Mouse (Mus musculus): ENCODE data around the gene Fnbp1. TPM values are rescaled to one million over a fixed set of nuclear protein-coding genes. Genes with fewer than 3 reads are reported as not detected.
A peak's percentile ranks its signal among the peaks of the same experiment; 100 is the strongest.

Gene Fnbp1
- polyA plus RNA-seq, 1 experiment from 2014 or later, result 21.7 TPM

DNA sequence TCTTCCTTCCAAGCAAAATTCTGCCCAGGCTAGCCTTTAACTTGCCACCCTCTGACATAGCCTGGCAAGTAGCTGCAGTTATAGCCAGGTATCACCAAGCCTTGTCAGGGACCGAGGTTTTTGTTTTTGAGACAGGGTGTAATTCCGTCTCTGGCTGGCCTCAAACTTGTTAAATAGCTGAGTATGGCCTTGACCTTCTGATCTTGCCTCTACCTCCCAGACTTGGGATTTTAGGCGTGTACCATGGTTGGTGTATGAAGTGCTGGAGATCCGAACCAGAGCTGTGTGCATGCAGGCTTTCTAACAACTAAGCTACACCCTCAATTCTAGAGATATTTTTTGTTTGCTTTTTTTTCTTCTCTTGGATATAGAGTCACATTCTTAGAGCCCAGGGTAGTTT lies 19.8 kb upstream of the Fnbp1 start:
- DNase-seq (ENCODE audit: low spot score), result no peak
- no peaks in the 10 kb centered on the region for H3K36me3 ChIP-seq (ENCODE audit: control insufficient read depth, insufficient read depth, low read length)
- H3K4me2 ChIP-seq (ENCODE audit: low read depth, low read length), result no peak overlapping the region
- ATAC-seq (ENCODE audit: low read depth), result no peak
- peaks cover 11% of the 10 kb centered on the region; the same call in 1 of the 2 replicates for H3K4me1 ChIP-seq (ENCODE audit: control insufficient read depth, insufficient read depth, low read length)
- H3K27ac ChIP-seq (replicated peaks; ENCODE audit: low read depth, low read length), result no peak overlapping the region
- H3K4me3 ChIP-seq (ENCODE audit: low read depth, low read length), result no peak overlapping the region
- WGBS, result 88% methylated on average over 4 of the region's 4 CpGs
- H3K9me3 ChIP-seq (ENCODE audit: control insufficient read depth, low read length), result no peaks in the 10 kb centered on the region
- no peak overlapping the region for H3K9ac ChIP-seq (ENCODE audit: low read depth, low read length)
- no peaks in the 10 kb centered on the region for H3K27me3 ChIP-seq (replicated peaks; ENCODE audit: control insufficient read depth, insufficient read depth, low read length)

DNA sequence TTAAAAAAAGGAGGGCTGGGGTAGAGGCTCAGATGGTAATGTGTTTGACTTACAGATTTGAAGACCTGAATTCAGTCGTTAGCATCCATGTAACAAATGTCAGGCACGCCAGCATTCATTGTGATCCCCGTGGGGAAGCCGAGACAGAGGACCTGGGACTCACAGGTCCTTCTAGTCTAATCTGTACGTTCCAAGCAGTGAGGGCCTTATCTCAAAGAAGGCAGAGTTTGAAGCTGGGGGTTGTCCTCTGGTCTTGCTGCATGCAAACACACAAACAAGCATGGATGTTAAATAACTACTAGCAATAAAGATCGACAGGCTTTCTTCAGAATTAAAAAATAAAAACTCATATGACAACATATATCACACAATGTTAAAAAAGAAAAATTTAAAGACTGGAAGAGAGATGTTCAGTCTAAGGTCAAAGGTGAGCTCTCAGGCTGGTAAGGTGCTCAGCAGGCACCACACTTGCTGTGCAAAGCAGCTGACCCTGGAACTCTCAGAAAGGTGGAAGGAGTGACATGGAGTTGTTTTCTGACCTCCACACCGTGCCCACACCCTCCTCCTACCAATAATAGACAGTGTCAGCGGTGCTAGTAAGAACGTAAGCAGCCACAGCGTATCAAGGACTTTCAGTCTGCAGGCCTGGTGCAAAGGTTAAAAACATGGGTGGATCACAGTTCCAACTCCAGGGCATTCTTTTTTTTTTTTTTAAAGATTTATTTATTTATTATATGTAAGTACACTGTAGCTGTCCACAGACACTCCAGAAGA lies 18.5 kb upstream of the Fnbp1 start:
- H3K9ac ChIP-seq (ENCODE audit: low read depth, low read length), result no peak overlapping the region
- WGBS, result 89% methylated on average over 10 of the region's 10 CpGs
- H3K36me3 ChIP-seq (ENCODE audit: control insufficient read depth, insufficient read depth, low read length), result no peaks in the 10 kb centered on the region
- no peak for DNase-seq (ENCODE audit: low spot score)
- ATAC-seq (ENCODE audit: low read depth), result no peak
- H3K9me3 ChIP-seq (ENCODE audit: control insufficient read depth, low read length), result no peaks in the 10 kb centered on the region
- H3K4me2 ChIP-seq (ENCODE audit: low read depth, low read length), result no peak overlapping the region
- no peak overlapping the region for H3K4me3 ChIP-seq (ENCODE audit: low read depth, low read length)
- no peak overlapping the region for H3K27ac ChIP-seq (replicated peaks; ENCODE audit: low read depth, low read length)
- H3K4me1 ChIP-seq (ENCODE audit: control insufficient read depth, insufficient read depth, low read length), result peaks cover 8% of the 10 kb centered on the region; the same call in 1 of the 2 replicates
- no peaks in the 10 kb centered on the region for H3K27me3 ChIP-seq (replicated peaks; ENCODE audit: control insufficient read depth, insufficient read depth, low read length)

DNA sequence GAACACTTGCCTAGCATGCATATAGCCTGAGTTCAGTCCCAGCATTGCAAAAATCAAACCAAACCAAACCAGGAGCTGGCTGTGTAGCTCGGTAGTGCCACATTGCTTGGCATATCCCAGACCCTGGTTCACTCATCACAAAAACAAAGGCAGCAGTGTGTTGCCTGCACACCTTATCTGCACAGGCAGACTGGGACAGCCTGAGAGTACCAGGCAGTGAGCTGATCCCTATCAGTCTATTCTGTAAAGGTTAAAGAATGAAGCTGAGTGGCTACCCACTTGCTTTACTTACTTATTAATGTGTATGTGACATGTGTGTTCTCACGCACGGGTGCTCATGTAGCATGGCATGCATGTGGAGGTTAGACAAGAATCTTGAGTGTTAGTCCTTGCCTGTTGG lies 15.0 kb upstream of the Fnbp1 start:
- H3K27ac ChIP-seq (replicated peaks; ENCODE audit: low read depth, low read length), result no peak overlapping the region
- ATAC-seq (ENCODE audit: low read depth) (no peak), DNase-seq (ENCODE audit: low spot score) (no peak)
- H3K27me3 ChIP-seq (replicated peaks; ENCODE audit: control insufficient read depth, insufficient read depth, low read length), result no peaks in the 10 kb centered on the region
- H3K36me3 ChIP-seq (ENCODE audit: control insufficient read depth, insufficient read depth, low read length), result no peaks in the 10 kb centered on the region
- H3K9ac ChIP-seq (ENCODE audit: low read depth, low read length), result no peak overlapping the region
- H3K4me1 ChIP-seq (ENCODE audit: control insufficient read depth, insufficient read depth, low read length), result peaks cover 7% of the 10 kb centered on the region; the same call in 1 of the 2 replicates
- H3K9me3 ChIP-seq (ENCODE audit: control insufficient read depth, low read length), result no peaks in the 10 kb centered on the region
- WGBS, result 92% methylated on average over 3 of the region's 3 CpGs
- H3K4me3 ChIP-seq (ENCODE audit: low read depth, low read length), result no peak overlapping the region
- no peak overlapping the region for H3K4me2 ChIP-seq (ENCODE audit: low read depth, low read length)

DNA sequence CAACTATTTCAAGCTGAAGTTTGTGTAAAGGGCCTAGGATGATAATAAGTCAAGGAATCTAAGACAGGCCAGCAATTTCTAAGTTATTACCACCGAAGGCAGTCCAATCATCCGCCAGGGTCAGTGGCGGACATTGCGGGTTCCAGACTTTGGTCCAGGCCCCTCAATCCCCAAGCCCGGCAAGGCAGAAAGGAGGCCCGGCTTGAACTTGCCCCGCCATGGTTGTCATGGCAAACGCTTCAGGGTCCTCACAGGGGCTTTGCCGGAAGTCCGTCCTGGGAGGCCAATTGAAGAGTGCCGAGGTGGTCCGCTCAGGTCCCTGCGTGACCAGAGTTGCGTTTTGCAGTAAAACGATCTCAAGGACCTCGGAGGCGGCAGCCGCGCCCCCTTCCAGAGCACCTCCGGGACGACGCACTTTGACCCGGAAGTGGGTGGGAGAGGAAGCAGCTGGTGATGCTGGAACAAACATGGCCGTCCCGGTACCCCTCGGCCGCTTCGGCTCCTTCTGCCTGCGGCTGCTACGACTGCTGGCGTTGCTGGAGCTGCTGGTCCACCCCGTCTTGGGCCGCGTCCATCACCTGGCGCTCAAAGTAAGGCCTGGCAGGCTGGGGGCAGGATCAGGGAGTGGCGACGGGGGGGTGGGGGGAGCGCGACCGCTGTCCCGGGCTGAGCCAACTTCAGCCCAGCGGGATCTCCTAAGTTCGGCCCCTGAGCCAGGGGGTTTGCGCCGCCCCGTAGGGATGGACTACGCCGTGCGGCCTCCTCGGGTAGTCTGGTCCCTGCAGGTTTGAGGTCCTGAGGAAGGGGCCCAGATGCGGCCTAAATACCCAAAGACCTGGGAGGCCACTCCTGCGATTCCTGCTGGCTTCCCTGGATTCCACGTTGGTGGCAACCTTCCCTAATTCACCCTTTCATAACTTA lies 10.3 kb upstream of the Fnbp1 start, which contains the start of gene Gpr107:
Gpr107 (plus strand) TSS at position 425 of the 921 bp plus-strand sequence.
- H3K9me3 ChIP-seq (ENCODE audit: control insufficient read depth, low read length), result no peaks in the 10 kb centered on the region
- DNase-seq (ENCODE audit: low spot score) (peak; percentile 95), ATAC-seq (ENCODE audit: low read depth) (peak; percentile 92)
- peaks cover 29% of the 10 kb centered on the region for H3K36me3 ChIP-seq (ENCODE audit: control insufficient read depth, insufficient read depth, low read length)
- H3K4me3 ChIP-seq (ENCODE audit: low read depth, low read length), result peak within 1 kb of the TSS; percentile 98
- under 1% methylated on average over 39 of the region's 53 CpGs for WGBS
- H3K27ac ChIP-seq (replicated peaks; ENCODE audit: low read depth, low read length), result peak within 1 kb of the TSS; percentile 71
- H3K9ac ChIP-seq (ENCODE audit: low read depth, low read length), result peak within 1 kb of the TSS; percentile 89
- no peaks in the 10 kb centered on the region for H3K27me3 ChIP-seq (replicated peaks; ENCODE audit: control insufficient read depth, insufficient read depth, low read length)
- peak within 1 kb of the TSS; percentile 70 for H3K4me2 ChIP-seq (ENCODE audit: low read depth, low read length)
- H3K4me1 ChIP-seq (ENCODE audit: control insufficient read depth, insufficient read depth, low read length), result peaks cover 11% of the 10 kb centered on the region; the same call in 1 of the 2 replicates

DNA sequence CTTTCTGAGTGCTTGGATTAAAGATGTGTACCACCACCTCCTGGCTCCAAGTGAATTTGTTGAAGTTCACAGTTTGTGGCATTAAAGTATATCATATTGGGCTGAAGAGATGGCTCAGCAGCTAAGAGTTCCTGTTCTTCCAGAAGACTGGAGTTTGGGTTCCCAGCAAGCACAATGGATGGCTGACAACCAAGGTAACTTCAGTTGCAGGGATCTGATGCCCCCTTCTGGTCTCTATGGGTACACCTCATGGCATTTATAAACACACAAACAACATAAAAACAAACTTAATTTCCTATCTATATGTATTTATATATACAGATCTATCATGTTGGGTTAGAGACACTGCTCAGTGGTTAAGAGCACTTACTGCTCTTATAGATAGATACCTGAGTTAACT lies 9.0 kb upstream of the Fnbp1 start:
- H3K27me3 ChIP-seq (replicated peaks; ENCODE audit: control insufficient read depth, insufficient read depth, low read length), result no peaks in the 10 kb centered on the region
- DNase-seq (ENCODE audit: low spot score), result no peak
- no peak overlapping the region for H3K4me2 ChIP-seq (ENCODE audit: low read depth, low read length)
- H3K27ac ChIP-seq (replicated peaks; ENCODE audit: low read depth, low read length), result no peak overlapping the region
- no peak overlapping the region for H3K9ac ChIP-seq (ENCODE audit: low read depth, low read length)
- peaks cover 43% of the 10 kb centered on the region for H3K36me3 ChIP-seq (ENCODE audit: control insufficient read depth, insufficient read depth, low read length)
- ATAC-seq (ENCODE audit: low read depth), result no peak
- peaks cover 11% of the 10 kb centered on the region; the same call in 1 of the 2 replicates for H3K4me1 ChIP-seq (ENCODE audit: control insufficient read depth, insufficient read depth, low read length)
- H3K9me3 ChIP-seq (ENCODE audit: control insufficient read depth, low read length), result no peaks in the 10 kb centered on the region
- H3K4me3 ChIP-seq (ENCODE audit: low read depth, low read length), result 0 out of 2 replicates have a peak overlapping the region, but pooled peaks have one; percentile 98

DNA sequence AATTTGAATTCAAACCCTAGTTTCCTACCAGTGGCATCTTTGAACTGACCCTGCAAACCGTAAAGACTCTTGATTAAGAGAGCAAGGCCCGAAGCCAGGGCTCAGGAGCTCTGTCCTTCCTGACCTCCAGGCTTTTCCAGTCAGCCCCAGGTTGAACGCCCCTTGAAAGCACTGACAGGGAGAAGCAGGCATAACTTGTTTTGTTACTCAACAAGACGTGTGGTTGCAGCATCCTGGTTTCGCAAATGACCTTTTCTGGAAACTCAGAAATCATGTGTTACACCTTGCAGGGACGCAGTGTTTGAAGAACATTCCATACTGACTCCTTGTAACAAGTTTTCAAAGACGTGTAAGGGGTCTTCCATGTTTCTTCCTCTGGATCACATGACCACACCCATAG lies 5.2 kb upstream of the Fnbp1 start:
- peaks cover 43% of the 10 kb centered on the region for H3K36me3 ChIP-seq (ENCODE audit: control insufficient read depth, insufficient read depth, low read length)
- DNase-seq (ENCODE audit: low spot score) (no peak), ATAC-seq (ENCODE audit: low read depth) (no peak)
- no peak overlapping the region for H3K4me2 ChIP-seq (ENCODE audit: low read depth, low read length)
- no peaks in the 10 kb centered on the region for H3K27me3 ChIP-seq (replicated peaks; ENCODE audit: control insufficient read depth, insufficient read depth, low read length)
- H3K4me1 ChIP-seq (ENCODE audit: control insufficient read depth, insufficient read depth, low read length), result 0 out of 2 replicates have a peak, but pooled peaks cover 7% of the 10 kb centered on the region
- no peaks in the 10 kb centered on the region for H3K9me3 ChIP-seq (ENCODE audit: control insufficient read depth, low read length)
- 82% methylated on average over 7 of the region's 7 CpGs for WGBS
- no peak overlapping the region for H3K9ac ChIP-seq (ENCODE audit: low read depth, low read length)
- H3K27ac ChIP-seq (replicated peaks; ENCODE audit: low read depth, low read length), result no peak overlapping the region
- H3K4me3 ChIP-seq (ENCODE audit: low read depth, low read length), result no peak overlapping the region

DNA sequence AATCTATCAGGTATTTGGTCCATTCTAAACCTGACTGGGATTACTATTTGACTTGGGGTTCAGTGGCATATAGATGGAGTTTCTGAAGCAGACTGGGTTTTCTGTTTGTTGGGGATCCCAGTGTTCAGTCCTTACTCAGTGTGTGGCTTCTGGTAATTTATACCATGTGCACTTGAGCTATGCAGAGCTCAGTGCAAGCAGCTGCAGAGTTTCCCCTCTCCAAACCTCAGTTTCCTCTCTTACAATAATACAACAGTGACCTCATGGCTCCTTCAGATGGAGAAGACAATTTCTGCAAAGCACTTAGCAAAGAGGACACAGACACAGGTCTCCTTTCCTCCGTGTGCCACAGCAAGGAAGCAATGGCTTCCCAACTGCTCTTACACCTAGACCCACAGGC lies 3.1 kb upstream of the Fnbp1 start:
- Histone ChIP-seq H3K27ac (replicated peaks; ENCODE audit: low read depth, low read length) (no peak overlapping the region), H3K9ac (ENCODE audit: low read depth, low read length) (no peak overlapping the region), H3K4me3 (ENCODE audit: low read depth, low read length) (no peak overlapping the region), H3K36me3 (ENCODE audit: control insufficient read depth, insufficient read depth, low read length) (peaks cover 34% of the 10 kb centered on the region), H3K4me2 (ENCODE audit: low read depth, low read length) (no peak overlapping the region), H3K4me1 (ENCODE audit: control insufficient read depth, insufficient read depth, low read length) (peaks cover 10% of the 10 kb centered on the region), H3K9me3 (ENCODE audit: control insufficient read depth, low read length) (no peaks in the 10 kb centered on the region), H3K27me3 (replicated peaks; ENCODE audit: control insufficient read depth, insufficient read depth, low read length) (no peaks in the 10 kb centered on the region)
- DNase-seq (ENCODE audit: low spot score) (no peak), ATAC-seq (ENCODE audit: low read depth) (no peak)
- 81% methylated on average over 1 of the region's 1 CpGs for WGBS

DNA sequence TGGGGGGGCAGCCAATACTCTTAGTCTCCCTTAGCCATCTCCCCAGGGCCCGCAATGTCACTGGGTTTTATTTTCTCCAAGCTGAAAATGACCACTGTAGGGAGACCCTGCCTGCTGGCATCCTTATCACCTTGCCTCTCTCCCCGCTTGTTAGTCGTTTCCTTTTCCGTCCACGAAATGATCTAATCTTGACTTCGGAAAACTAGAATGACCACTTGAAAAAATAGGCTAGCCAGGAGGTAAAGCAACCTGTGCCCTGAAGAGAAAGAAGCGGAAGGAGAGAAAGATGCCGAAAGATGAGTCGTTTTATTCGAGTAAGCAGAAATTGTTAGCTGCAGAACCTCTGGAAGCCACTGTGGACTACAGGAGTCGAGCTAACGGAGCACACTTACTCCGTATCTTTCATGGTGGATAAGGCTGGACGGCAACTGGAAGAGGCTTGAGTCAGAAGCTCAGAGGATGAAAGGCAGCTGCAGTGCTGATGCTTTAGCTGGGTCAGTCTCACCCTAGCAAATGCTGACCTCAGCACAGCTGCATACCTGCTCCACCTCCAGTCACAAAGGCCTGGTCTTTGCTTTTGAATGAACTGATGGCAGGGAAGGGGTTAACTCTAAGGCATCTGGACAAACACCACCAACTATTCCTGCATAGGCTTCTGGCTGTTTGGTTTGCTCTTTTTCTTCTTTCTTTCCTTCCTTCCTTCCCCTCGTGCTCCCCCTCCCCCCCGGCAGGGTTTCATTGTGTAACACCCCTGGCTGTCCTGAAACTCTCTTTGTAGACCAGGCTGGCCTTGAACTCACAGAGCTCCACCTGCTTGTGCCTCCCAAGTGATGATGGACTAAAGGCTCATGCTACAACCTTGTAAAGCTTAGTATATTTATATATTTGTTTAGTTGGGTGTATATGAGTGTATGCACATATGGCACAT lies 2.2 kb upstream of the Fnbp1 start:
- 79% methylated on average over 16 of the region's 16 CpGs for WGBS
- no peak for ATAC-seq (ENCODE audit: low read depth)
- Histone ChIP-seq H3K27ac (replicated peaks; ENCODE audit: low read depth, low read length) (no peak overlapping the region), H3K9me3 (ENCODE audit: control insufficient read depth, low read length) (no peaks in the 10 kb centered on the region), H3K9ac (ENCODE audit: low read depth, low read length) (no peak overlapping the region), H3K27me3 (replicated peaks; ENCODE audit: control insufficient read depth, insufficient read depth, low read length) (no peaks in the 10 kb centered on the region), H3K4me3 (ENCODE audit: low read depth, low read length) (no peak overlapping the region), H3K36me3 (ENCODE audit: control insufficient read depth, insufficient read depth, low read length) (peaks cover 25% of the 10 kb centered on the region; the same call in 1 of the 2 replicates), H3K4me1 (ENCODE audit: control insufficient read depth, insufficient read depth, low read length) (peaks cover 10% of the 10 kb centered on the region), H3K4me2 (ENCODE audit: low read depth, low read length) (no peak overlapping the region)
- DNase-seq (ENCODE audit: low spot score), result no peak

Measured in embryonic facial prominence, embryonic 14.5 days (tissue).